Mouse (Mus musculus): ENCODE results near the gene Syce1l. TPM values are rescaled to one million over a fixed set of nuclear protein-coding genes. Genes with fewer than 3 reads are reported as not detected.

Gene Syce1l
- polyA plus RNA-seq, 1 experiment: not detected

- no peak overlapping the region for H3K27ac ChIP-seq (replicated peaks; ENCODE audit: low read depth, low read length)
- H3K4me3 ChIP-seq (ENCODE audit: insufficient read depth, low read depth, low read length): no peak overlapping the region
- H3K4me1 ChIP-seq (ENCODE audit: control insufficient read depth, insufficient read depth, insufficient read length, low read length): no peaks in the 10 kb centered on the region
These were observed 62.0 kb downstream of the Syce1l start for GRCm38 (mm10) chr8:113704968-113705367.

Other genes with a start within 250 kb of the Syce1l start
- 6.6 TPM in 2 replicates for gene Mon1b, start 7.6 kb upstream of the Syce1l start, polyA plus RNA-seq (2012; ENCODE audit: insufficient read depth, insufficient read length, missing spikeins)
- gene Adamts18, start 205.5 kb downstream of the Syce1l start, polyA plus RNA-seq (2012; ENCODE audit: insufficient read depth, insufficient read length, missing spikeins): not detected in 2 replicates

All from brown adipose tissue, adult 24 weeks (tissue).